Mouse (Mus musculus): Measurements from ENCODE around the gene Bdnf. TPM values are rescaled to one million over a fixed set of nuclear protein-coding genes. Genes with fewer than 3 reads are reported as not detected.

Bdnf gene
- total RNA-seq, 2 experiments from 2014 or later, result 30.0 to 40.0 TPM

DNA sequence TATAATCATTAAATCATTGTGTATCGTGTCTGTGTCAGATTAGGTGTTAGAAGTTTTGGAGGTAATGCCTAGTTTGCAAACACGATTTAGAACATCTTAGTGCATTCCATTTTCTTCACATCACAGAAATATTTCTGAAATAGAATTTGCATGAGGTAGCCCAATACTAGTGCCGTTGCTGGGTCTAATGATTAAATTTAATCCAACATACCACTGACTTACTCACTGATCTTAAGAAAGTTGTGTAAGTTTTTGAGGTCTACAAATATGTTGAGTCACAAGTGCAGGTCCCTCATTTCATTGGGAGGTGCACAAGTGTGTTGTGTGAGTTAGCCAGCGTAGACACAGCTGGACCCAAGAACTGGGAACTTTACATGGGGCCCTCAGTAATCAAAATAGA, 29.1 kb downstream of the Bdnf start:
- DNase-seq (ENCODE audit: low spot score in 2 of 2), result no peak

DNA sequence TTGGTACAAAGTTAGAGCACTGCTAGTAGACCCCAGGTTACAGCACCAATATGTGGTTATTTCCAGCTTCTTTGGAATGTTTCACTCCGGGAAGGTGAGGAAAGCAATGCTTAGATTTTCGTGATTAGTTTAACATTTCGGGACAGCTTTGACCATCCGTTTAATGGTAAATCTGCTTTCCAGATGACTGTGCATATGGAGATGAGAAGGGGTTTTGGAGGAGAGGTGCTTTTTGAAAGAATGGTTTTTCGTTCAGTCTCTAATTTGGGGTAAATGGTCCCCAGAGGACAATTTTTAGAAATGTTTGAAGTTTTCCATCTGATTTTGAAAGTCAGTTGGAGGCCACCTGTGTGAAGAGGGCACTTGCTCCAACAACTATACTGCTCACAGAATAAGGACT, 29.6 kb downstream of the Bdnf start:
- no peak for DNase-seq (ENCODE audit: low spot score in 2 of 2)

DNA sequence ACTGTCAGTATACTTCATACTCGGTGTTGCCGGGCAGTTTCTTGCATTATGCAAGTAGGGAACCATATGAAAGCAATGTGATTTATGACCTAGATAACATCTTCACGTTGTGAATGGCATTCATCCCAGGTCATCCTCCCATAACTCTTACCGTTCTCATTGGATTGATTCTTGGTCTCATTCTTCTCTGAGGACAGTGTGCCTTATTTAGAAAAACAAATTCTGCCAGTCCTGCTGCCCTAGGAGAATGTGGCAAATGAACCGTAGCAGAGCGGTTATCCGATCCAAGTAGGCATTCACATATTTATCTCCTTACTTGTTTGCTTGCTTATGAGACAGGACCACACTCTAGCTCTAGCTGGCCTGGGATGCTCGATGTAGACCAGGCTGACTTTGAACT, 32.0 kb downstream of the Bdnf start:
- DNase-seq (ENCODE audit: low spot score in 2 of 2), result no peak

DNA sequence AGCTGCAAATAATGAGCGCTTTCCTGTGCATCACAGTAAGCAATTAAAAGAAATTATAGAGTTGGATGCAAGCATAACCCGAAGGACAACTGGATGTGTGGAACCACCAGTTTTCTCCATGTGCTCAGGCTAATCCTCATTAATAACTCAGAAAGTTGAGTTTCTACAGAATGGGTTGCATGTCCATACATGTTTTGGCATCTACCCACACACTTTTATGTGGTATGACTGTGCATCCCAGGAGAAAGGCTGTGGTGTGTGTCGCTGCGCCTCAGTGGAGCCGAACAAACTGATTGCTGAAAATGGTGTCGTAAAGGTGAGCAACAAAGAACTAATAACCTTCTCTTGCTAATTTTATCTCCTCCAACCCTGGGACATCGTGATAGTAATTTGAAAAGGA, 34.8 kb downstream of the Bdnf start:
- DNase-seq (ENCODE audit: low spot score in 2 of 2), result no peak

DNA sequence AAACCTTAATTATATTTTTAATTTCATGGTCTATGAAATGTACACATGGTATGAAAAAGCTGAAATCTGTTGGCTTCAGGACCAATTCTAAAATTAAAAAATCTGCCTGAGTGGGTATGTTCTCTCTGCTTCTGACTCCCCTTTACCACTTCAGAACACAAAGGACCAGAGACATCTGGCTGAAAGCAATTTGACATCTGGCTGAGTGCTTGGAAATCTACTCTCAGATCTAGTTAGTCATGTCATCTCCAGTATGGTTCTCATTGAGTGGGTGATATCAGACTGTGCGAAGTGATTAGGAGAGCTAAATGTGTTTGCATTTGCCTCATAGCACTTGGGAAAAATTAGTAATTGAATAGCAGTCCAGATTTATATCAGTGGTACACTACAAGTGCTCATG, 36.5 kb downstream of the Bdnf start:
- DNase-seq (ENCODE audit: low spot score in 2 of 2), result no peak

DNA sequence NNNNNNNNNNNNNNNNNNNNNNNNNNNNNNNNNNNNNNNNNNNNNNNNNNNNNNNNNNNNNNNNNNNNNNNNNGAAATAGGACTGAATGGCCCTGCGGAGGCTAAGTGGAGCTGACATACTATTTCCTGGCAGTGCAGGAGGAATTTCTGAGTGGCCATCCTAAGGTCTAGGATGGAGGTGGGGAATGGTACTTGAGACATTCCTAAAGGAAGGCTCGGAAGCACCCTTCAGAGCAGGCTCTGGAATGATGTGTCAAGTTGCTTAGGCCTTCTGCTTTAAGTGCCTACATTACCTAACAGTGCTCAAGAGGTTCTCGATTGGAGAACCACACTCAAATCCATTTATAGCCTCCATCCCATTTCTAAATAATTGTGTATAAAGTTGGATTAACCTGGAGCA, 50.8 kb downstream of the Bdnf start:
- DNase-seq (ENCODE audit: low spot score in 2 of 2), result no peak

DNA sequence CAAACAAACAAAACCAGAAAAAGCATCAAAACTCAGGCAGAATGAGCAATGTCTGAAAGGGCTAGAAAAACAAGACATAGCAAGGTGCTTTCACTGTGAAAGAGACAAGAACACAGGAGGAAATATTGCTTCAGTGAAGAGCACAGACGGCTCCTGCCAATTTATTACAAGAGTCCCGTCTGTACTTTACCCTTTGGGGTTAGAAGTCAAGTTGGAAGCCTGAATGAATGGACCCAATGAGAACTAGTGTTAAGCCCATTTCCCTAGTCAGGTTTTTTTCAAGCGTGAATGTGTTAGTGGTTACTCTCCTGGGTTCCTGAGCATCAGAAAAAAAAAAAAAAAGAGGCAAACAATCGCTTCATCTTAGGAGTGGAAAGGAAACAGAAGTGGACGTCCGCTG, 51.3 kb downstream of the Bdnf start:
- no peak for DNase-seq (ENCODE audit: low spot score in 2 of 2)

DNA sequence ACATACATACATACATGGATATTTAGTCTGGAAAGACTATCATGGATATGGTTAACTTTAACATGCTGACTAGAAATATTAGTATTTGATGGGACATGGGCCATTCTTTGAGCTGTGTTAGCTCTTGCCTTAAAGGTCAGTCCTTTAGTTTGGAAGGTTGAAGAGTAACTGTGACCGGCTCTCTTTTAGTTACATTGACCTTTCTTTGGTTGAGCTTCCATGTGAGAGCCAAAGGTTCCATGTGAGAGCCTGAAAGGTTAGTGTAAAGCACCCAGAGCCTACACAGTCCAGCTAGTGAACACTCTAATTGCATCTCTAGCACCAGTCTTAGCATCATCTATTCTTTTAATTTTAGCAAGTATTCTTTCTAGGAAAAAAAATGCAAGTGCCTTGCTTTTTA, 54.7 kb downstream of the Bdnf start:
- no peak for DNase-seq (ENCODE audit: low spot score in 2 of 2)

DNA sequence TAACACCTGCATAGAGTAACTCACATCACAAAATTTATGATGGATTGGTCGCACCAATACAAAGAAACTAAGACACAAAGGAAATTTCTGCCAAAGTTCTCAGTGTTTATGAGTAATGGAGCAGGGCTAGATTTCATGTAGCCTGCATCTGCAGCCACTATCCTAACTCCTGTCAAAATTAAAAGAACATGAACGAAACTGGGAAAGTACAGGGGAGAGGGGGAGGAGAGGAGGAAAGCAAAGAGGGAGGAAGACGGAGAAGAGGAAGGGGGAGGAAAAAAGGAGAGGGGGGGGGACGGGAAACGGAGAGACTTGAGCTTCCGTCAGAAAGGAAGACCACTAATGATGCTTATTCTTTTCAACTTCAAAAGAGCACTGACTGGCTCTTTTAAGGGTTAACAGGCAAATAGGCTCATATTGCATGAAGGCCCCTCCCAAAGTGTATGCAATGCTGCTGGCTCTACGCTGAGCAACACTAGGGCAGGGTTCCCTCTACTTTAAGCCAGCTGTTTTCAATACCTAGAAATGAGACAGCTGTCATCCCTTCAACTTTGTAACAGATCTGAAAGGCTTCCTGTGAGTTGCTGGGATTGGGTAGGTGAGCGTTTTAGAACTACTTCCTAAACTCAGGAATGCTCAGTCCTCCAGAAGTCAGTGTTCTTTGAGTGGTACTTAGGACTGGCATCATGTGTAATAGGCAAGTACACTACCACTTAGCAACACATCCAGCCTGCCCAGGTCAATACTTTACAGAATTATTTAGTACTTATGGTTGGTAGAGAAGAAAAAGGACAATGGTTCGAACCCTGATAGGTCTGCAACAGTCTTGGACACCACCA, 58.9 kb downstream of the Bdnf start:
- DNase-seq (ENCODE audit: low spot score in 2 of 2), result no peak

DNA sequence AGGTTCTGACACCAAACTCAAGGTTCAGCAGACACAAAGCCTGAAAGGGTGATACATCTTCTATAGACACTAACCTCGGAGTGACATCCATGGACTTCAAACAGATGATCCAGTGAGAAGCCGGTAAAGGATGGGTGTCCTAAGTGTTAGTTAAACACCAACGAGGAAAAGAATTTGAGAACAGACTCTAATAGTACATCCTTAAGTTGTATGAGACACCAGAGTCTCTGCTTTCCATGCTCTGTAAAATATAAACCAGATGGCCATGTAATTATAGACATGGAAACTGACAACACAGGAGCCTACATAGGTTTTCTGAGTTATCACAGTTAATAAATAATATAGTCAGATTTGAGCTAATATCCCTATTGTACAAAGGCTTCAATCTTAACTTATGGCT, 59.7 kb downstream of the Bdnf start:
- DNase-seq (ENCODE audit: low spot score in 2 of 2), result no peak

DNA sequence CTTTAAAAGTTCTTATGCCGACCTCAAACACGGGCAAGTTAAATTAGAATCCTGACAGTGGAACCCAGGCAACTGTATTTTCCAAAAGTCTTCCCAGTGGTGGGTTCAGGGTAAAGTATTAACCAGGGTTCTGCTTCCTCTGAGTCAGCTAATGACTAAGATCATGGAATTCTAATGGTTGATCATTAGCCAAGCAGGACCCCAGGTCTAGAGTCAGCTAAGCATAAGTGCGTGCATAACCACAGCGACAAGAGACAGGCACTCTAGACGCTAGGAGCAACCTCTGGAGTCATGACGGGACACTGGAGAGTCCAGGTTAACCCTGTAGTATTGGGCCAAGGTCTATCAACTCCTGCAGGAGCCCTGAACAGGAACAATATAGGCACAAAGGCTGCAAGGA, 60.2 kb downstream of the Bdnf start:
- DNase-seq (ENCODE audit: low spot score in 2 of 2), result no peak

DNA sequence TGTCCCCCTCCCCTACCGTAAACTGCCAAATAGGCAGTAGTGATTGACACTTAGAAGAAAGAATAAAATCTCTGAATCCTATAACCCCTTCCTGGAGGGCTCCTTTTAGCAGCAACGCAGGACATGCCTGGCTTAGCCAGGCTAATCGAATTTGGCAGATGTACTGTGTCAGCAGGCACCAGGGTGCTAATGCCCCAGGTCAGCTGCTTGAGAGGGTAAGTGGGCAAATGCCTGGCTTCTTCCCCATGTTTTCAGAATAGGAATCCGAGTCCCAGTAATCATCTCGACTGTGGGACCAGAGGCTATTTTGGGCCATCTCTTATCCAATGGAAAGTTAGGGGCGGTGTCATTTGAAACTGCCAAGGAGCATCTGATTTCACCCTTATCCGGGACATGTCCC, 60.8 kb downstream of the Bdnf start:
- DNase-seq (ENCODE audit: low spot score in 2 of 2), result no peak

DNA sequence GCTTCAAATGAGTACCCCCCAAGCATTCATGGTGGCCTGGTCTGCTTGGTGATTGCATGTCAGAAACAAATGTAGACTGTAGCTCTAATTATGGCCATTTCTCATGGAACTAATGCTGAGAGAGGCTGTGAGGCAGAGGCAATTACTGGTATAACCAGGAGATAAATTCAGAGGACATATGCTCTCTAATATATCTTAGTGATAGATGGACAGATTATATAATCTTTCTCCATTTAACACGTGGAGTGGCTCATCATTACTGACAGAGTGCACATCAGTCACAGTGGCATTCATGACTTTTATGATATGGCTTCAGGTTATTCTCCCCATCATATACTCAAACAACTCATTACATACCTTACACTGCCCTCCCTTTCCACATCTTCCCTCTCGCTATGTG, 61.8 kb downstream of the Bdnf start:
- no peak for DNase-seq (ENCODE audit: low spot score in 2 of 2)

DNA sequence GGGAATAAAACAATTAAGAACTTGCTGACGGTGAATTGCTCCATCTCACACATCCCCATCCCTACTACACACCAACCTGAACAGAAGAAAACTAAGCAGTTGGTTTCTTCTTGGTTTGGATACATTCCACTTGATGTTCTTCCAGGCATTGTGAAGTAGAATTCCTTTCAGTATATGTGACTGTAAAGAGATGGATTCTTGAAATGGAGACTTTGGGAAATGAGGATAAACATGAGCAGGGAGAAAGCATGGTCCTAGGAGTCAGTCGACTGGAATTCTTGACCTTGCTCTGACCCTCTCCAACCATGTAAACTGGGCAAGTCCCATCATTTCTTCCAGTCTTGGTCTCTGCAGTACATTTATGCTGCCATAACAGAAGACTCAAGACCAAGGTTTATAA, 63.8 kb downstream of the Bdnf start:
- DNase-seq (ENCODE audit: low spot score in 2 of 2), result no peak

DNA sequence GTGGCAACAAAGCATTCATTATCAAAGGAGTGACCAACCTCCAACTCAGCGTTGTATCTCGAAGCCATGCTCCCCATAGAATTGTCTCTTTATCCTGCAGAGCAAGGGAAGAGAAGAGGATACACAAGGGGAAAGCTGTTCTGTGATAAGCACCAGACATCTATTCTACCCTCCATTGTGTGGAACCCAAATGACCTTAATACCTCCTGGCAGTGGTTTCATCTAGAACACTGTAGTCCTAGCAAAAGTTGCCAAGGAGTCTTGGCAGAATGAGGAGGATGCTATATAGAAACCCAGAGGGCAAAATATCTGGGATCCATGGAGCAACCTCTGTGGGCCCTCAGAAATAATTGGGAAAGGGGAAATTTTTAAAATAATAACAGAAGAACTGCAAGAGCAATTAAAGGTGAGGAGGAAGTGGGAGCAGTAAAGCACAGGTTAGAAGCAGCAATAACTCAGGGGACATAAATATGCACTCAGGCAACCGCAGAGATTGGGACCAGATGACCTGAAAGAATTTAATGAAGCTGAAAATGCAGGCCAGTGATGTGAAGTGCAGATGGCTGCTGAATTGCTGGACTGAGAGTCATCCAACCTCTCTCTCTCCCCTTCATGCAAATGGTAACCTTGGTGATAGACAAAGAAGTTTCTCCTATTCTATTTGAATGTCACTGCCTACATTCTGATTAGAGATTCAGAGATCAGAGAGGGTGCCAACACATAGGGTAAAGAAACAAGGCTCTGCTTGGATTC, 68.9 kb downstream of the Bdnf start:
- no peak for DNase-seq (ENCODE audit: low spot score in 2 of 2)

DNA sequence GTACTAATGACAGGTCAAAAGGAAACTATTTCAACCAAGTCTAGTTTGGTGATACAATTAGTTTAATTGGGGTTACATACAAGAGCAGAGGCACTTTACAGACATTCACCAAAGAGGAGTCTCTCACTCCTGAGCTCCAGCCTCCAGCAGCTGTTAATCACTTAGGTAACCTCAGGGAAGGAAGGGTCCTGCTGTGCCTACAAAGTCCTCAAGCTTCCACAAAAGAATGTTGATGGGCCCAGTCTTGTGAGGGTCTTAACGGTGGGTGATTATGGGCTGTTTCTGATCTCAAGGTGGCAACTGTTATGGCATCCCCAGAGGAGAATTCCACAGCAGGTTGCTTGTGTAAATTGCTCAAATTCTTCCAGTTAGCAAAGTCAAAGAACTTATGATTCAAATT, 71.7 kb downstream of the Bdnf start:
- DNase-seq (ENCODE audit: low spot score in 2 of 2), result no peak

DNA sequence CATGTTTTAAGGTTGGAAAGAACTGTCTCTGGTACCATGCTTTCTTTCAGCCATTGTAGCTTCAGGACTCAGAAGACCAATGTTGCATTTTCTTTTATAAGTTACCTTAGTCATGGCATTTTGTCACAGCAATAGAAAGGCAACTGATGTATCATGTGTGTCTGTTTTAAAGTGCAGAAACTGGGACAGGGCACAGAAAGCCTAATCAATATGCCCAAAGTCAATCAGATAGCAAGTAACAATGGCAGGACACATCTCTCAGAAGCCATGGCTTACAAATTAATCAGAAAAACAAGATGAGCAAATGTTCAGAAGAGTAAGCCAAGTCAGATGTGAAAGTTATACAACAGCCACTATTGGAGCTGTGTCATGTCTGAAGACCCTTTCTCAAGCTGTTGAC, 73.9 kb downstream of the Bdnf start:
- DNase-seq (ENCODE audit: low spot score in 2 of 2), result no peak

DNA sequence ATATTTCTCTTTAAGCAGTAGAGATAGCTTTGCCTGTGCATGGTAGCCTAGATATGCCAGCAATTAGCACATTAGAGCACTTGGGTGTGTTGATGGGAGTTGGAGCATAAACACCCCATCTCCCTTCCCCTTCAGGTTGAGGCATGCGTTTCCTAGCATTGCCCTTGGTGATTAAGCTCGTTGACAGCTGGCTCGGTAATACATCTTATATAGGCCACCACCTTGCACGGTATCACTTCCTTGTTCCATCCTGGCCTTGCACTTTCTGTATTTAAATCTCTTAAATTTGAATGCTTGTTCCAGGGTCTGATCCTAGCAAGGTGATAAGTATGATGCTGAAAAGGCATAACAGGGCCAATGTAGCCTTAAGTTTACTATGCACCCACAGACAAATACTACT, 74.3 kb downstream of the Bdnf start:
- no peak for DNase-seq (ENCODE audit: low spot score in 2 of 2)

DNA sequence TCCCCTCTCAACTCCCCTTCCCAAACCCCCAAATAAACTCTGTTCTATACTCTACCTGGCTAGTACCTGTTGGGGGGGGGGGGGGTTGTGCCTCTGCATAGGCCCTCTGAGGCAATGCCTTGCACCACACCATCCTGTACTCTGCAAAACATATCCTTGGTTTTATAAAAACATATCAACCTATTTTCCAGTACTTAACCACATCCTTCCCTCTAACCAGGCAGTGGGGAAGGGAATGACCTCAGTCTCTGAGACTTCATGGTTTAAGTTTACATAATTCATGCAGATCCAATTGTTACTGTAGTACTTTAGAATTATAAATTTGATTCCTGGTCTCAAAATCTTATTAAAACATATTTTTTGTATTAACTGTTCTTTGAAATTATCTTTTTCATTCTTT, 75.5 kb downstream of the Bdnf start:
- no peak for DNase-seq (ENCODE audit: low spot score in 2 of 2)

DNA sequence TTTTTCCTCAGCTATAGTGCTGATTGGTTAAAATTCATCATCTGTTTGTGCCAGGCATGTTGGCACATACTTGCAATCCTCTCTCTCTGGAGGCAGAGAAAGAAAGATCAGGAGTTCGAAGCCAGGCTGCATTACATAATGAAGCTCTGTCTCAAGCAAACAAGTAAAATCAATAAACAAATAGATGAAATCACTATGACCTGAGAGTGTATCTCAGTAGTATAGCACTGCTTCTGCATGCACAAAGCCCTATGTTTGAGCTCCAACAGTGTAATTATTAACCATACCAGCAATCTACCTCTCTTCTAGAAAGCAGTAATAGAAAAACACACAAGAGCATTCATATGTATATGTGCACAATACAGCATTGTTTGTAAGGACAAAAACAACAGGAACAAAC, 76.0 kb downstream of the Bdnf start:
- DNase-seq (ENCODE audit: low spot score in 2 of 2), result no peak

DNA sequence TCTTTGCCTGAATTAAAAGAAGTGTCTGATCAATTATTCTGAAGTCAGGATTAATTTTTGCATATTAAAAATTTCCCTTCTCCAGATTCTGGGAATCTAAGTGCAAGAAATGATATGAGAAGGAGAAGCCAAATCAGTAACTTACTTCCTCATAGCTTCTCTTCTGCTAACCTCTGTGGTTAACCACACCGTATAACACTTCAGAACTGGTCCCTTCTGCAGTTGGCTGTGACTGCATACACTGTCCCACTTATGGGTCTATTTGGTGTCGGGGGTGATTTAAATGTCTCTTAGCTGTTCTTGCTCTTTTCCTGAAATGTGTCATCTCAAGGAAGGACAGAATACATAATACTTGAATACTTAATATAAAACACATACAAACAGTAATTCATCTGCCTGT, 81.8 kb downstream of the Bdnf start:
- no peak for DNase-seq (ENCODE audit: low spot score in 2 of 2)

DNA sequence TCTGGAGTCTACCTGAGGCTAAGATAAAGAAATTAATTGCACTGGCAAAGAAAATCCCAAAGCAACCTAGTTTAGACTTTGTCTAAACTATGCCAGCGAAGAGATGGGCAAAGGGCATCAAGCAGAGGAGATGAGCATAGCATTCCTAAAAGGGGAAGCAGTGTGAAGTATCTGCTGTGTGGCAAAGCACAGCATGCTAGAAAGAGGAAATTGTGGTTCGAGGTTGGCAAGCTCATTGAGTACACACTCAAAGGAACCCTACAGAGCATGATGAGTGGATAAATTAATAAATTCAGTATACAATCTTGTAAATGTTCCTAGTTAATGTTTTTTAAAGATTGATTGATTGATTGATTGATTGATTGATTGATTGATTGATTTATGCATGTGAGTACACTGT, 92.3 kb downstream of the Bdnf start:
- DNase-seq (ENCODE audit: low spot score in 2 of 2), result no peak

DNA sequence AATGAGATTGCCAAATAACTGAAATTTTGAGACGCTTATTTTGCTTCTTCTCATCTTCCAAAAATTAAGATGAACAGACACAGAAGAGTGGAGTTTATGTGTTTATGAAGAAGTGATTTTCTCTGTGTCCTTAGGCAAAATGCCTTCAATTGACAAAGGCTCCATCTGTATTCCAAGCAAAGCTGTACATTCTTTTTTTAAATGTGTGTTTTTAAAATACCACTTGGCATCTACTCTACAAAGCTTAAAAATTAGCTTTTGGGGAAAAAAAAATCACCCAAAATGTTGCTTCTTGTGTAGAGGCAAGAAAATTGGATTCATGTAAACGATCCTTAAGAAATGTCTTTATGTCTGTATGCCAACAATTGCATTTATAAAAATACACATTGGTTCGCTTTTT, 94.3 kb downstream of the Bdnf start:
- DNase-seq (ENCODE audit: low spot score in 2 of 2), result no peak
